Mouse (Mus musculus) kidney, postnatal 36 days (tissue): ENCODE measurements around the gene Vmn2r36.
"Not testable (repeated sequence)": the region's sequence is repeated elsewhere in the genome, so short reads cannot be mapped to it uniquely, and the experiment has no call there.

Source experiments
- DNase-seq, 2 experiments: peaks; one replicate each; pipeline ENCODE4 v3.0.0; 2021 to 2022; ENCODE audit warnings: mixed read lengths in 2 of 2

Gene Vmn2r36

GRCm38 (mm10) chr7:7902395-7902794 is at the start of gene Vmn2r36:
Gene Vmn2r36 (minus strand): TSS chr7:7902495.
- DNase-seq, result not testable (repeated sequence)
